26 mouse cellular contexts compared by ENCODE assay signal in genomic region chr5:149594215-149594614, GRCm38 (mm10). TPM values are rescaled to one million over a fixed set of nuclear protein-coding genes. Genes with fewer than 3 reads are reported as not detected.
DNase-seq lines count a peak whose midpoint lies in the region; ATAC-seq lines count a peak whose summit lies in the region.
"Had no signal": no experiment of that assay in that cellular context is flagged by ENCODE, and none has a peak within 500 bp of the region (broad histone marks: within the 10 kb centered on the region; RNA-seq: fewer than 3 reads in every experiment).

No protein-coding gene starts in this region.

- 0 out of 2 replicates have a peak, but pooled peaks have one; percentile 33 for ATAC-seq in heart, embryonic 14.5 days (ENCODE audit: insufficient number of reproducible peaks, insufficient read depth, low FRiP score, low read depth)
- ATAC-seq in heart, embryonic 11.5 days (replicated peaks; ENCODE audit: insufficient number of reproducible peaks, low FRiP score, low TSS enrichment) = no peak
- peak; percentile 54 to 69 for ATAC-seq in hematopoietic stem cell, adult 5-6 weeks (replicated peaks in 1 of 2; ENCODE audit: insufficient read depth in 1 of 2, low FRiP score in 2 of 2, low TSS enrichment in 1 of 2, low read depth in 1 of 2, poor library complexity in 2 of 2, severe bottlenecking in 2 of 2)
- ATAC-seq in megakaryocyte progenitor cell, adult 5-6 weeks (replicated peaks; ENCODE audit: poor library complexity) = peak; percentile 88
- ATAC-seq: activated CD4-positive, CD25-positive, alpha-beta regulatory T cell, adult 4 months; CD4-positive, CD25-positive, alpha-beta regulatory T cell, adult 4 months; forebrain, embryonic 14.5 days; forebrain, embryonic 16.5 days; Patski had no signal

- H3K4me3 ChIP-seq in heart, embryonic 14.5 days (ENCODE audit: control insufficient read depth in 1 of 2, insufficient read depth in 1 of 2, low read depth in 1 of 2, low read length in 2 of 2) = no peak overlapping the region
- H3K4me3 ChIP-seq in heart, embryonic 11.5 days (ENCODE audit: low read depth, low read length) = no peak overlapping the region
- H3K4me3 ChIP-seq: embryonic facial prominence, embryonic 13.5 days; embryonic facial prominence, embryonic 15.5 days; erythroblast, embryonic 14.5 days; forebrain, embryonic 10.5 days; forebrain, embryonic 12.5 days had no signal

- no peak overlapping the region for H3K4me2 ChIP-seq in heart, embryonic 14.5 days (ENCODE audit: low read length)
- H3K4me2 ChIP-seq in heart, embryonic 11.5 days = no peak overlapping the region
- H3K4me2 ChIP-seq: embryonic facial prominence, embryonic 13.5 days; embryonic facial prominence, embryonic 15.5 days; forebrain, embryonic 12.5 days had no signal

- DNase-seq in kidney, adult 11 months = no peak
- DNase-seq in spleen, postnatal 36 days (ENCODE audit: low spot score in 2 of 2) = no peak
- DNase-seq: adrenal gland, adult 8-10 months; adrenal gland, postnatal 14 days; adrenal gland, postnatal 36 days; B cell, adult 2 months; cerebellum, adult 11-12 months; cerebellum, adult 2 months; cerebellum, adult 9-10 months; cerebellum, postnatal 14 days; embryo, embryonic 11 days had no signal

- no peak overlapping the region for H3K9ac ChIP-seq in heart, embryonic 14.5 days (ENCODE audit: low read length)
- no peak overlapping the region for H3K9ac ChIP-seq in heart, embryonic 11.5 days (ENCODE audit: low read depth, low read length)
- H3K9ac ChIP-seq: embryonic facial prominence, embryonic 13.5 days; embryonic facial prominence, embryonic 15.5 days; forebrain, embryonic 12.5 days had no signal

- H3K4me1 ChIP-seq in heart, embryonic 14.5 days (ENCODE audit: control insufficient read depth in 2 of 2, insufficient read depth in 2 of 2, low read length in 2 of 2) = peaks cover 0 to 3% of the 10 kb centered on the region in 2 experiments; a peak in 2 of 4 replicates
- no peaks in the 10 kb centered on the region for H3K4me1 ChIP-seq in heart, embryonic 11.5 days (ENCODE audit: control insufficient read depth, insufficient read depth, low read length)
- H3K4me1 ChIP-seq: embryonic facial prominence, embryonic 13.5 days; embryonic facial prominence, embryonic 15.5 days; forebrain, embryonic 10.5 days; forebrain, embryonic 12.5 days had no signal

- no peaks in the 10 kb centered on the region for H3K36me3 ChIP-seq in heart, embryonic 14.5 days (ENCODE audit: control insufficient read depth, insufficient read depth, low read length)
- H3K36me3 ChIP-seq in heart, embryonic 11.5 days (ENCODE audit: control insufficient read depth, insufficient read depth, low read length) = no peaks in the 10 kb centered on the region
- H3K36me3 ChIP-seq: embryonic facial prominence, embryonic 13.5 days; embryonic facial prominence, embryonic 15.5 days; forebrain, embryonic 10.5 days; forebrain, embryonic 12.5 days; G1E had no signal

- no peaks in the 10 kb centered on the region for H3K27me3 ChIP-seq in heart, embryonic 14.5 days (ENCODE audit: control insufficient read depth, insufficient read depth, low read length)
- H3K27me3 ChIP-seq in heart, embryonic 11.5 days (ENCODE audit: control insufficient read depth, insufficient read depth, low read length) = no peaks in the 10 kb centered on the region
- H3K27me3 ChIP-seq: embryonic facial prominence, embryonic 13.5 days; embryonic facial prominence, embryonic 15.5 days; Patski had no signal

- no peak overlapping the region for H3K27ac ChIP-seq in heart, embryonic 14.5 days (replicated peaks in 1 of 2; ENCODE audit: control insufficient read depth in 1 of 2, insufficient read depth in 1 of 2, low read depth in 2 of 2, low read length in 2 of 2)
- H3K27ac ChIP-seq in heart, embryonic 11.5 days (ENCODE audit: low read depth, low read length) = no peak overlapping the region
- H3K27ac ChIP-seq: embryonic facial prominence, embryonic 13.5 days; embryonic facial prominence, embryonic 15.5 days; forebrain, embryonic 10.5 days; forebrain, embryonic 12.5 days had no signal

- no peaks in the 10 kb centered on the region for H3K9me3 ChIP-seq in heart, embryonic 14.5 days (ENCODE audit: control insufficient read depth, low read length)
- H3K9me3 ChIP-seq in heart, embryonic 11.5 days (replicated peaks; ENCODE audit: control insufficient read depth, low read length) = no peaks in the 10 kb centered on the region
- H3K9me3 ChIP-seq: embryonic facial prominence, embryonic 15.5 days; forebrain, embryonic 10.5 days; forebrain, embryonic 12.5 days had no signal

- 79% methylated on average over 3 of the region's 3 CpGs for WGBS in heart, embryonic 14.5 days
- WGBS in heart, embryonic 11.5 days (ENCODE audit: insufficient replicate concordance) = 91% methylated on average over 3 of the region's 3 CpGs

RNA-seq across cellular contexts. Expression of gene Hsph1, which starts 42.0 kb away (rescaled TPM):
- 22.1 and 23.5 TPM in 2 replicates for polyA plus RNA-seq in heart, embryonic 14.5 days (2014; fragmentation: Nextera tagmentation; extraction: Ambion mirVana)
- 55.2 and 57.4 TPM in 2 replicates for polyA plus RNA-seq in heart, embryonic 11.5 days (2014; fragmentation: Nextera tagmentation; extraction: Ambion mirVana)
- 27.9 and 40.5 TPM in 2 replicates for total RNA-seq in hematopoietic stem cell, adult 5-6 weeks (2017)
- total RNA-seq in megakaryocyte progenitor cell, adult 5-6 weeks (2015) = 70.9 and 82.2 TPM in 2 replicates
- total RNA-seq in megakaryocyte progenitor cell, adult 5-6 weeks (2017) = 39.1 and 39.6 TPM in 2 replicates
